Mouse (Mus musculus) testis, postnatal 14 days (tissue): ENCODE results near the gene Gnai3.

Source experiments
- DNase-seq: peaks from one replicate; pipeline ENCODE4 v3.0.0; 2021; ENCODE audit warnings: low spot score

Gnai3 gene

DNA sequence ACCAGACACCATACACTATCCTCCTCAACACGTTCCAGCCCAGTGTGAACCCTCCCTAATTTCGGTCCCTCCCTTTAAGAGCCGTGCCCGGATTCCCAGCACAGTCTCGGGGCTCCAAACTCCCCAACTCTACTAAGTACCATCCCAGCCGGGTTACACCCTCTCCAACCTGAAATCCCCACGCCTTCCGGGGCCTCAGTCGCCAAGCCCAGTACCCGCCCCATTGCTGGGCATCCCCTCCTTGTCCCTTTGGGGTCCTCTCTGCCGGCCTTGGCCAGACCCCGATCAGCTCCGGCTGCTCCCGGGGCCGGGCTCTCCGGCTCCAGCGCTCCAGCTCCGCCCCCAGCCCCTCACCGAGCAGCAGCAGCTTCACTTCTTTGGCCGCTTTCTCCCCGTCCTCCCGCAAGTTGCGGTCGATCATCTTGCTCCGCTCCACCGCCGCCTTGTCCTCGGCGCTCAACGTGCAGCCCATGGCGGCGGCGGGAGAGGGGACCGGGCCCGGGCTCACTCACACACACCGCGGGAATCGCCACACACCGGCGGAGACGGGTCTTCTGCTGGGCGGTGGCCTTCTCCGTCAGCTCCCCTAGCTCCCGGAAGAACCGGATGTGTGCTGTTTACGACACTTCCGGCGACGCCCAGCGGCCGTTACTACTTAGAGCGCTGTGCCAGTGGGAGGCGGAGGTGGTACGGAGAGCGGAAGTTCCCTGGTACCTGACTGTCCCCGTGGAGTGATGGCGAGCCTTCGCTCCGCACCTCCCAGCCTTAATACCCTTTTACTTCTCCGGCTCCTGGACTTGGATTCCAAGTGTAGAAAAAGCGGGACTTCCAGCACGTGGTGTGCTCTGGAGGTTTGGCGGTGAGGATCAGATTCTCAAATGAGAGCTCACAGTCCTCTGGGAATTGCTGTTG, at the start of gene Gnai3:
Gene Gnai3 (minus strand): TSS at position 613 of the 912 bp plus-strand sequence.
- DNase-seq = peak; percentile 91

DNA sequence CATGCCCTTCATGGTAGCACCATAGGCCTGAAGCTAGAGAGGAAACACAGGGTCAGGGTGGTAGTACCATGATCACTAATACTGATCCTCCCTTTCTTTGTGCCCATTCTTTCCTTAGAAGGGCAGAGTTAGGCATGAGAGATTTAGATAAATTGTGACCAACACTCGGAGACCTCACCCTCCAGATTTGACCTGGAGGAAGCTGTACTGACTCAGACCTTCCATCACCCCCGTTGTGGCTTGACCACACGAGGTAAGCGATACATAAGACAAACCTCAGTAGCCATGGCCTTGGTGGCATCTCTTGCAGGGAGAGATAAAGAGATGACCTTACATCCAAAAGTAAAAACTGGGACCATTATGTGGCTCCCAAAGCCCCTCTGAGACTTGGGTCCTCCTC, 49.3 kb upstream of the Gnai3 start:
- DNase-seq = peak; percentile 3

DNA sequence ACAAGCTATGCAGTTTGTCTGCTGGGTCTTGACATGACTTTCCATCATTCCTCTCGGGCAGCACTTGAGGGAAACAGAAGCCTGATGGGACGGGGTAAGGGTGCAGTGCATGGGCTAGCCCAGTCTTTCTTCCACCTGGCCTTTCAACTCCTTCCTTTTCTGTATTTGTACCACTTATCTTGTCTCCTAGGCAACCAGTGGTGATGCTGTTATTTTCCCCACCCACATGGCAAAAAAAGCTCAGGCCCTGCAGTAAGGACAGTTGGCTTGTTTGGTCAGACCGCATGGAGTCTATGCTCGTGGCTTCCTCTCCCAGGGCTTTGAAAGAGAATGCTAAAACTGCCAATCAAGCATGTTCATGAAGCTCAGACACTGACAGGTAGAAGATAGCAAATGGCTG, 47.7 kb upstream of the Gnai3 start:
- DNase-seq = no peak

DNA sequence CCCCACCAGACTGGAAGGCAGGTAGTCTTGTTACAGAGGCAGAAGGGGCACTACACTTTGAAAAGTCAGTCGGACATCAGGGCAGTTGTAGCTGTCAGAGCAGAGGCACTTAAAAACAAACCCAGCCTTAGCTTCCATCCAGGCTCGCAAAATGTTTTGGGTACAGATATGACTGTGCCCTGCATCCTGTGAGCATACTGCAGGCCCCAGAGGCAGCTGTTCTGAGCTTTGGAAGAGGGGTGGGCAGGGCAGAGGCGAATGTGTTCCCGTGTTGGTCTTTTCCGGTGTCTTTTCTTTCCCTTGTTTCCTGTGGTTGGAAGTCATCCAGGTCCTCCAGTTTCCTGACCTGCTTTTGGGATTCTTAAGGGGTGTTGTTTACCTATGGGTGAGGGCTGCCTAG, 44.0 kb upstream of the Gnai3 start:
- no peak for DNase-seq

DNA sequence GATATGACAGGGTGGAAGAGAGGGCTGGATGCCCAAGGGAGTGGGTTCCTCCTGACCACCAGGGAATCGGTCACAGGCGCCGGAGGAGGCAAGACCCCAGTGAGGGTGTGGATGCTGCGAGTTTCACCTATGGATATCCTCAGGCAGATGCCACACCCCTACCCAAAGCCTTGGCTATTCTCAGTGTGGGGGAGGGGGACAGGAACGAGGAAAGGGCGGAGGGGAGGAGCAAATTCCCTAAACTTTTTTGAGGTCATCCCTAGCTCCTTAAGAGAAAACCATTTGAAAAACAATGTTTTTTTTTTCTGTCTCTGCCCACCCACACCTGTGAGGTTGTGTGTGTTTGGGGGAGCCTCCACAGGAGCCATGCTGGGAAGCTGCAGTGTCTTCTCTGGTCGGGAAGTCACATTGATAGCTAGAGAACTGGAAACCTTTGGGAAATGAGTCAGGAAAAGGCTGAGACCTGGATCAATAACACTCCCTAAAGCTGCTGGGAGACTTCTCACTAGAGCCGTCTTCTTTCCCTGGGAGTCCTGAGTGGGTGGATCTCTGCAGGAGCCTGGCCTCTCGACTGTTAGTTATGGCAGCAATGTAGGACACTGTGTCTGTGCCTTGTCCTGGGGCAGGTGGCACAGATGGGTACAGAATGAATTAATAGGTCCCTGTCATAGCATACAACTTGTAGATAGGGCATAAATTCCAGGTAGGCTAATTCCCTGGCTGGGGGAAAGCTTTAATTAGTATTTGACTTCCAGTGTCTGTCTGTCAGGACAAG, 43.0 kb upstream of the Gnai3 start:
- no peak for DNase-seq

DNA sequence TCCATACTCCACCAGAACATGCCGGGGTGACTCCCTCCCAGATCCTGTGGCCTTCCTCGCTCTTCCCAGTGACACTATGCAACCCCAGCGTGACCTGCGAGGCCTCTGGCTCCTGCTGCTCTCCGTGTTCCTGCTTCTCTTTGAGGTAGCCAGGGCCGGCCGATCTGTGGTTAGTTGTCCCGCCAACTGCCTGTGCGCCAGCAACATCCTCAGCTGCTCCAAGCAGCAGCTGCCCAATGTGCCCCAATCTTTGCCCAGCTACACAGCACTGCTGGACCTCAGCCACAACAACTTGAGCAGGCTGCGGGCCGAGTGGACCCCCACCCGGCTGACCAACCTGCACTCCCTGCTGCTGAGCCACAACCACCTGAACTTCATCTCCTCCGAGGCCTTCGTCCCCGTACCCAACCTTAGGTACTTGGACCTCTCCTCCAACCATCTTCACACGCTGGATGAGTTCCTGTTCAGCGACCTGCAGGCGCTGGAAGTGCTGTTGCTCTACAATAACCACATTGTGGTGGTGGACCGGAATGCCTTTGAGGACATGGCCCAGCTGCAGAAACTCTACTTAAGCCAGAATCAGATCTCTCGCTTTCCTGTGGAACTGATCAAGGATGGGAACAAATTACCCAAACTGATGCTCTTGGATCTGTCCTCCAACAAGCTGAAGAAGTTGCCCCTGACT, 41.3 kb upstream of the Gnai3 start:
- no peak for DNase-seq

DNA sequence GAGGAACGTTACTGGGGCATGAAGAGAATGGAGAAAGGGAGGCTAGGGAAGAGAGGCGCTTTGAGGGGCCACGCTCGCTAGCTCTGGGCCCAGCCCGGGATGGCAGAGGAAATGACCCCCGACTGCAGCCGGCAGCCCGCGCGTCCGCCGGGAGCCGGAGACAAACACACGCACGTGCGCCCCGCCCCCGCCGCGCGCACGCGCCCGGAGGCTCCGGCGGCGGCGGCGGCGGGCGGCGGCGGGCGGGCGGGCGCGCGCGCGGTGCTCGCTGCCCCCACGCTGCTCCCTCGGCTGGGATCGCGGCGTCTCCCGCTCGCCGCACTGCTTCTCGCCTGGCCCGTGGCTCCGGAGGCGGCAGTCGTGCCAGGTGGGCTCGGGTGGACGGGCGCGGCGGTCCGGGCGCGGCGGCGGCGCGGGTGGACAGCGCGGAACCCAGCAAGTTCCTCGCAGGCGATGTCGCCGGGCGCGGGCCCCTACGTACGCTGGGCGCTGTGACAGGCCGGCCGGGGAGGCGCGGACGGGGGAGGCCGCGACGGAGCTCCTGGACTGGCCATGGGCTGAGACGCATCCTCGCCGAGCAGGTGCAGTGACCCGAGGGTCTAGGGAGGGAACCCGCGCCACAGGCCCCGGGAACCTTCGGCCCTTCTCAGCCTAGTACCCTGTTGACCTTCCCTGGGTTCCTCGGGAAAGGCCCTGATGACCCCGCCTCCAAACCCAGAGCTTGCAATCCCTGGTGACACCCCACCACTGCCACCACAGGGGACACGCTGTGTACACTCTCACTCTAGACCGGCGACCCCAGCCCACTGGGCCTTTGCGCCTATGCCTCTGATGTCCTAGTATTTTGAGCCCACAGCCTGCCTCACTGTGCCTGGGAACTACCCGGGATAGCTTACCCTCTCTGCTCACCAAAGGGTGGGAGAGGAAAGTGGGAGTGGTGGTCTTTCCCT, 40.4 kb upstream of the Gnai3 start, which contains the start of gene Amigo1:
Gene Amigo1 (plus strand): TSS at position 238 of the 950 bp plus-strand sequence.
- DNase-seq = peak; percentile 69

DNA sequence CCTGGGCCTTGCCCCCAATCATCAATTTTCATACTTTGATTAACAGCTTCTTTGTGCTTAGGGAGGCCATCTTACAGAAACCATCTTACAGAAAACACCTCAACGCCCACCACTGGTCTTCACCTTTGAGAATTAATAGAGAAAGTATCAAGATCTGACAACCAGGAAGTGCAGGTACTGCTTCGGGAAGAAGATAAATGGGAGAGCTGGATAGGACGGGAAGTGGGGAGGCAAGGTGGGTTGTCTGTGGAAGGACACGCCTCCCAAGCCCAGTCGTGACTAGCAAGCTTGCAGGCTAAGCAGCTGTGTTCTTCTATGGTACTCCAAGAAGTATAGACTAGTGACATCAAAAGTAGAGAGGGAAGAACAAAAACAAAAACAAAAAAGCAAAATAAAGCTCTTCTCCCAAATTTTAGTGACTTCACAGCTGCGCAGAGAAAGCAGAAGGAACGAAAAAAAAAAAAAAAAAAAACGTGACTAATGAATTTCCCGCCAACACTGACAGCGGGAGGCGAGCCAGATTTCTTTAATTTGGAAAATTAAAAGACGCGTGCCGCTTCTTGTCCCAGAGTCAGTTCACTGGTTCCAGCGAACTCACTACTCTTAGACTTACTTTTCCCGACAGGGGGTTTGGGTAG, 39.6 kb upstream of the Gnai3 start:
- no peak for DNase-seq

DNA sequence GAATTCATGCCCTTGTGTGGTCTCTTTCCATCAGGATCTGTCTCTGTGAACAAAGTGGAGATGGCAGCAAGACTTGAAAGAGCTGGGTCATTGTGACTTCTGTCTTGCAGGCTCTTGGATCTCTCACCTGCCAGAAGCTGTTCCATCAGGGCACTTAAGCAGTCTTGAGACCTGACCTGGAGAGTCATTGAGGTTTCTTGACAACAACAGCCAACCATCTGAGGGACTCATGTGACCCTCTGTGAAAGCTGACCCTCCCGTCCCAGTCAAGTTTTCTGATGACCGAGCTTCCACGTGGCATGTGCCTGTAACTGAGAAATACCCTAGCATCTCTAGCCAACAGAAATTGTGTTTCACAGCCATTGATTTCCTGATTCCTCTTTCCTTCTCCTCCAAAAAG, 38.8 kb upstream of the Gnai3 start:
- DNase-seq = no peak

DNA sequence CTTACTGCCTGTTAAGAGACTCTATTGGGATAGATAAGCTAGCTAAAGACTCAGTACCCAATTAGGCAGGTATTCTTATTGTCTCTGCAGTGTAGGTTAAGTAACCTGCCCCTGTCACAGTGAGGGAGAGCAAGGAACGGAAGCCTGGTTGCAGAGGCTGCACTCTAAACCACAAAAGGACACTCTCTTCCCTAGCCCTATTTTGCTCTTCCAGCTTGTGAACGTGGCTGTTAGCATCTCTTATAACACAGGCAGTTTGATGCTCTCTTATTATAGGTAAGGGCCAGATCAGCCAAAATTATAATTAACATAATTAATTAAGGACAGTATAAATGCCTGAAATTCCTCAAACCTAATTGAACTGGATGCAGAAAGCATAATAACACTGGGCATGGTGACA, 34.6 kb upstream of the Gnai3 start:
- DNase-seq = no peak

DNA sequence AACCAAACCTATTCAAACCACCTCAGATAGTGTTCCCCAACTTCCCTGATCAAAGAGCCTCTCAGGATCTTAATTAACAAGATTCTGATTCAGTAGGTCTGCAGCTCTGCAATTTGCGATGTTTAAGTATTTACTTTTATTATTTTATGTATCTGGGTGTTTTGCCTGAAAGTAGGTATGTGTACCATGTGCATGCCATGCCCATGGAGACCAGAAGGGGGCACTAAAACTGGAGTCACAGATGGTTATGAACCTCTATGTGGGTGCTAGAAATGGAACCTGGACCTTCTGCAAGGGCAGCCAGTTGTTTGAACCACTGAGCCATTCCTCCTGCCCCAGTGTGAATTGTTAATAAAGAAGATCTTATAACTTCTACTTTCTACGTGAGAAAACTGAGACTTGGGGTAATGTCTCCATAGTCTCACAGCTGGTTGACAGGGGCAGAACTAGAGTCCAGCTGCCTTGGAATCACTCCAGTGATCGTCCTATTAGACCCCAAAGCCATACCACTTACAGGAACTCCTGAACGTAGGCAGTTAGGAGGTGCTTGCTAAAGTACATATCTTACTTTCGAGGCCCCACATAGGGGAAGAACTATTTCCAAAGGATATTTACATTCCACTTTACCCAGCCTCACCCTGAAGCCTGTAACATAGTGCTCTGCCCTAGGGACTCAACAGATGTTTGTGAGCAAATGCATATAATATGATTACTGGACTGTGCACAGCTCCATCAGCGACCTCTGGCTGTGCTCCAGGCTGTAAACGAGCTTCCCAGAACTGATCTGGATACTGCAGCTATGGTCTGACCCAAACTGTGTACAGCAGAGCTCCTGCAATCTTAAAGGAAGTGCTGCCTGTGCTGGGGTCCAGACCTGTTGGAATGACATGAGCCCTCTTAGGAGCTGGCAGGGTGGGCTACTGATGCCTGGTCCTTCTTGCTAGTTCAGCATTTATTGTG, 33.1 kb upstream of the Gnai3 start:
- no peak for DNase-seq

DNA sequence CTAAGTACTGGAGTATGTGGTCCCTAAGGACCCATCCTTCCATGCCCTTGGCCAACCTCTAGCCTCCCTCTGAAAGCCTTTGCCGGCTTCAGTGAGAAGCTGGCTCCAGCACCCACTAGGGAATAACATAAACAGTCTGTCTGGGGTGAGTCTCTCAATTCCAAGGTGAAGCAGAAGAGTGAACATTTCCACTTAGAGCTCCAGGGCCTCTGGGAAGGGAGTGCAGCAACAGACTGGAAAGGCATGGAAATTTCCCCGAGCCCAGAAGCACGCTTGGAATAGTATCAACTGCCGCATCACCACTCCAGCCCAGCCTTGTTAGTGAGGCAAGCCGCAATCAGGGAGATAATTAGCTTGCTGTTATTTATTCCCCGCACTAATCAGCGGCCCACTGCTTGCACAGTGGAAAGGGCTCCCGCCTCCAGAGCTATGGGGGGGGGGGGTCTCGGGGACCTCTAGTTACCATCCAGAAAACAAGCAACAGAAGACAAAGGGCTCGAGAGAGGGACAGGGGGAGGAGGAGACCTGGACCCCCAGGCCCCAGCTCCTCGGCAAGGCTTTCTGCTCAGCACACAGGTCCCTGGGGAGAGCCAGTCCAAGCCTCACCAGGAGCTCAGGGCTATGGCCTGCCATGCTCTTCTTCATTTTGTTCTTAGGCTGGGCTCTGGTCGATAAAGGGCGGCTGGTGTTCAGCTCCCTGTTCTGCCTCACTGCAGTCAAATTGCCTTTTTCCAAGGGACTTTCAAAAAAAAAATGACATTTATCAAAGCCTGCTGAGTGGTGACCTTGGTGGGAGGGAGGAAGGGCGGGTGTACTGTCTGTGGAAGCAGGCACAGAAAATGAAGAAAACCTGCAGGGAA, 29.0 kb upstream of the Gnai3 start:
- DNase-seq = no peak

DNA sequence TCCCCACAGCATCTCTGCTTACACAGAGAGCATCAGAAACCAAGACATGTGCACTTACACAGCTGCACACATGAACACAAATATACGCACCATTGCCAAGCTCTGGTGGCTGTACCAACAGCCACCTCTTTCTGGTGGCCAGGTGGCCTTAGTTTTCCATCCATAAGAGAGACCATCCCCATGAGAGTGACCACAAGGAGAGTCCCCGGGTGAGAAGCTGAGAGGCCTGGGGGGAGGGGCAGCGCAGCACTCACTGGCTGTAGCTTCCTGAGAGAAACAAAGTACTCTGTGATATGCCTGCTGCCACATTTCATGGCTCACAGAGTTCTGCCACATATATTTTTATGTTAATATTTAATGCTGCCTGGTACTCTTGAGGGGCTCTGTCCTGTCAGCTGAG, 23.3 kb upstream of the Gnai3 start:
- DNase-seq = no peak

DNA sequence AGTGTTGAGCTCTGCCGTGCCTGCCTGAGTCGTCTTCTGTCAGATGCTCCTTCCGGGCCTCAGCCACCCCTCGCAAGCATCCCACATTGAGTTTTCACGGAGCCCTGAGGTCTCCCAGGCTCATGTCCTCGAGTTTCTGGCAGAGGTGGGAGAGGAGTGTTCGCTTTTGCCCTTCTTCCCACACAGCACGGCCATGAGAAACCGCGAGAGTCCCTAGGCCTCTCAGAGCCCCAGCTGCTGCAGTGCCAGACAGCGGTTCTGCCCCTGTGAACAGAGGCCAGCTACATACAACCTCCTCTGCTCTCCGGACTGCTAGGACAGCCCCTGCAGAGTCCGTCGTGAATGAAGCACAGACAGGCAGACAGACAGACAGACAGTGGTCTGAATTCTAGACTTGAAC, 21.6 kb upstream of the Gnai3 start:
- DNase-seq = no peak

DNA sequence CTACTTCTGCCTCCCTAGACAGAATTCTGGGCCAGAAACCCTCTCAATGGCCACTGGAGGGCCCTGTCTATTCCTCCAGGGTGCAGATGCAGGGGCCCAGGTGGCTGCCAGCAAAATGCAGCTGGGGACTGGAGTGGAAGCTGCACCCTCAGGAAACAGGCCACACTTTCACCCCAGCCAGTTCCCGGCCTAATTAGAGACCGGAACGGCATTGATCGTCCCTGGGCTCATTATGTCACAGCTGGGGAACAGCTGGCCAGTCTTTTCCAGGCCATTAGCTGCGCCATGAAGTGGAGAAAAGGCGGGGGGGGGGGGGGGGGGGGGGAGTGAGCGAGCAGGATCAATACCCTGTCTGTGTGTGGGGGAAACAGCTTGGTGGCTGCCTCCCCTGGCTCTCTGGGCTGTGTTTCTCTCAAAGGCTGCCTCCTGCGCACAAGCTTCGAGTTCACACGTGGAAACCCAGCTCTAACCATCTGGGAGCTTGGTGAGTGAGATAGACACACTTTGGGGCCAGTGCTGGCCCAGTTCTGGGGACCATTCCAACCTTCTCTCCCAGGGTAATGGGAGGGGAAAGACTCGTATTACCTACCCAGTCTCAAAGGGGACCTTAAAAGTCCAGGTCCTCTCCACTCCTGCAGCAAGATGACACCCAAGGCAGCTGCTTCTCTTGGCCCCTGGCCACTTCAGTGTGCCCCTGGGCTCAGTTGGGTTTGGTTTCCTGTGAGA, 20.7 kb upstream of the Gnai3 start:
- no peak for DNase-seq

DNA sequence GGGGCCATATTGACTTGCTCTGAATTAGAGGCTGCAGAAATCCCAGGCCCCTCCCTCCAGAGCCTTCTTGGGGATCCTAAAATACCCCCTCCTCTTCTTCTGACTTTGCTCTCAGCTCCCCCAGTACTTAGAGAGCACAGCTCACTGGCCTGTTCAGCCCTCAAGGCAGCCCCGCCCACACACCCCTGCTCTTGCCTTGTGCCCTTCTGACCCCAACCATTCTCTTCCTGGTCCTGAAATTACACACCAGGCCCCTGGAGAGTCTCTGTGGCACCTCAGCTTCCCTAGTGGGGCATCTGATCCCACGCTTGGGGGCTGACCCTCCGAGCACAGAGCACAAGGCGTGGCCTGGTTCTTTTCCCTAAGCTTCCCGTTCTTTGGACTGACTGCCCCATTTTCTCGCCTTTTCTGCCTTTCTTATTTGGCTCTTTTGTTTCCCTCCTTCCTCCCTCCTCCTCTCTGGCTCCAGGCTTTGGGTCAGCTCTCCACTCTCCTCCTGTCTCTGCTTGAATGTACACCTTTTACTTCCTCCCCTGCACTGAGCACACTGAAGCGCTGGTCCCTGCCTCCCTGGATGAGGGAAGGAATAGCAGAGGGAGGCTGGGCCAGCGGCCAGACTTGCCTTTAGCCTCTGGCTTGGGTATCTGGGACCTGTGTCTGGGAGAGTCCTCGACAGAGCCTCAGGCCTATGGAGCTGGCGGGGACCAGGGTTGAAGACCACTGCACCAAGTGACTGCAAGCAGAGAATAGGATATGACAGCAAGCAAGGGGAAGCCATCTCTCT, 19.8 kb upstream of the Gnai3 start:
- DNase-seq = no peak

DNA sequence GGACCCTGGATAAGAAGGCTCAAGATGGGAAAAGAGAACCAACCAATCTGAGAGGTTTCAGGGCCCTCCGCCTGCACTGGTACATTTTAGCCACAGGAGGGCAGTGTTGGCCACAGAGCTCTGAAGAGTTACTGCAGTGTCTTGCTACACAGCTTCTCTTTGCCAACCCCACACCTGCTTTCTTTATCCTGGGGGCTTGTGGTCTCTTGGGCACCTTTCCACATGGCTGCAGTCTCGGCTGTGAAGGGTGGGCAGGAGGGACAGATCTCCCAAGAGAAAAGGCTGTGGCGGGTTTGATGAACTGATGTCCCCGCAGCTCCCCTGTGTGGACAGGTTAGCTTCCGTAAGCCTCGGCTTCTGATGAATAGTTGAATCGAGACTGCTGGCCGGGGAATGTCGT, 18.9 kb upstream of the Gnai3 start:
- DNase-seq = peak; percentile 69
